Mouse (Mus musculus): ENCODE results near the gene Mafk. TPM values are rescaled to one million over a fixed set of nuclear protein-coding genes. Genes with fewer than 3 reads are reported as not detected.
"Not testable (repeated sequence)": the region's sequence is repeated elsewhere in the genome, so short reads cannot be mapped to it uniquely, and the experiment has no call there.

The Mafk gene
- polyA plus RNA-seq (2012; rRNA removed), result 6.9 and 7.3 TPM in 2 replicates

GRCm38 (mm10) chr5:139791227-139792158, at the start of gene Mafk:
Mafk (plus strand) TSS chr5:139791513.
- peak; percentile 86 to 94 for DNase-seq (ENCODE audit: extremely low spot score in 1 of 2, low spot score in 1 of 2)

- not testable (repeated sequence) for DNase-seq (ENCODE audit: extremely low spot score in 1 of 2, low spot score in 1 of 2)
Observed at GRCm38 (mm10) chr5:139742640-139743039, 48.7 kb upstream of the Mafk start.

- DNase-seq (ENCODE audit: extremely low spot score in 1 of 2, low spot score in 1 of 2), result peak in 1 of 2 experiments; percentile 57
Observed at GRCm38 (mm10) chr5:139745771-139746170, 45.5 kb upstream of the Mafk start.

GRCm38 (mm10) chr5:139749413-139750125, 41.7 kb upstream of the Mafk start:
- DNase-seq (ENCODE audit: extremely low spot score in 1 of 2, low spot score in 1 of 2), result no peak

GRCm38 (mm10) chr5:139750535-139750934, 40.8 kb upstream of the Mafk start:
- DNase-seq (ENCODE audit: extremely low spot score in 1 of 2, low spot score in 1 of 2), result peak in 1 of 2 experiments; percentile 76

GRCm38 (mm10) chr5:139754753-139755152, 36.6 kb upstream of the Mafk start:
- peak in 1 of 2 experiments; percentile 69 for DNase-seq (ENCODE audit: extremely low spot score in 1 of 2, low spot score in 1 of 2)

GRCm38 (mm10) chr5:139756135-139756534, 35.2 kb upstream of the Mafk start:
- no peak for DNase-seq (ENCODE audit: extremely low spot score in 1 of 2, low spot score in 1 of 2)

GRCm38 (mm10) chr5:139756586-139756985, 34.7 kb upstream of the Mafk start:
- no peak for DNase-seq (ENCODE audit: extremely low spot score in 1 of 2, low spot score in 1 of 2)

GRCm38 (mm10) chr5:139758096-139758495, 33.2 kb upstream of the Mafk start:
- DNase-seq (ENCODE audit: extremely low spot score in 1 of 2, low spot score in 1 of 2), result peak; percentile 74 to 80

GRCm38 (mm10) chr5:139764296-139764695, 27.0 kb upstream of the Mafk start:
- DNase-seq (ENCODE audit: extremely low spot score in 1 of 2, low spot score in 1 of 2), result no peak

GRCm38 (mm10) chr5:139768216-139768615, 23.1 kb upstream of the Mafk start:
- no peak for DNase-seq (ENCODE audit: extremely low spot score in 1 of 2, low spot score in 1 of 2)

GRCm38 (mm10) chr5:139775216-139775926, 15.9 kb upstream of the Mafk start, which contains the start of gene Ints1:
Ints1 (minus strand) TSS chr5:139775674.
- peak; percentile 95 to 99 for DNase-seq (ENCODE audit: extremely low spot score in 1 of 2, low spot score in 1 of 2)

GRCm38 (mm10) chr5:139776966-139777365, 14.3 kb upstream of the Mafk start:
- DNase-seq (ENCODE audit: extremely low spot score in 1 of 2, low spot score in 1 of 2), result no peak

- DNase-seq (ENCODE audit: extremely low spot score in 1 of 2, low spot score in 1 of 2), result no peak
Observed at GRCm38 (mm10) chr5:139781406-139781805, 9.9 kb upstream of the Mafk start.

- DNase-seq (ENCODE audit: extremely low spot score in 1 of 2, low spot score in 1 of 2), result no peak
Observed at GRCm38 (mm10) chr5:139789466-139789865, 1.8 kb upstream of the Mafk start.

GRCm38 (mm10) chr5:139792159-139792775, 954 bp downstream of the Mafk start:
- DNase-seq (ENCODE audit: extremely low spot score in 1 of 2, low spot score in 1 of 2), result no peak

GRCm38 (mm10) chr5:139792966-139793337, 1.6 kb downstream of the Mafk start:
- no peak for DNase-seq (ENCODE audit: extremely low spot score in 1 of 2, low spot score in 1 of 2)

- no peak for DNase-seq (ENCODE audit: extremely low spot score in 1 of 2, low spot score in 1 of 2)
Observed at GRCm38 (mm10) chr5:139793338-139794089, 2.2 kb downstream of the Mafk start.

- DNase-seq (ENCODE audit: extremely low spot score in 1 of 2, low spot score in 1 of 2), result no peak
Observed at GRCm38 (mm10) chr5:139794137-139794536, 2.8 kb downstream of the Mafk start.

GRCm38 (mm10) chr5:139794938-139795337, 3.6 kb downstream of the Mafk start:
- no peak for DNase-seq (ENCODE audit: extremely low spot score in 1 of 2, low spot score in 1 of 2)

Data from frontal cortex, adult 2 months (tissue).